Mouse (Mus musculus) heart, adult 18-20 months (tissue): Measurements from ENCODE around the gene Haus2. TPM values are rescaled to one million over a fixed set of nuclear protein-coding genes. Genes with fewer than 3 reads are reported as not detected.
"Not testable (repeated sequence)": the region's sequence is repeated elsewhere in the genome, so short reads cannot be mapped to it uniquely, and the experiment has no call there.

Source experiments
- DNase-seq, 2 experiments: peaks; one replicate each; pipeline ENCODE4 v3.0.0; 2021 to 2022; ENCODE audit warnings: mixed read lengths in 1 of 2
- long read RNA-seq, 2 experiments: library from polyadenylated mRNA; stranded (forward); transcript quantifications; one replicate each; pipeline ENCODE4 v2.0.0; 2021
- total RNA-seq, 2 experiments: library from RNA; stranded (reverse); gene quantifications; 2 replicates each; pipeline ENCODE4 v1.2.3; 2021

The Haus2 gene
- 10 to 100 TPM in 1 of 2 experiments, 1 to 10 TPM in 1; 9.9 to 11.5 TPM for total RNA-seq
- long read RNA-seq, experiment 1, transcript Haus2-203 (6 exons, 3,154 nt): major isoform, 5 of 7 reads
- long read RNA-seq, experiment 1, partial matches to known transcripts: 0 of 7 reads
- long read RNA-seq, experiment 1, other reads (novel, unspliced or antisense): 1 of 7 reads
- long read RNA-seq, experiment 2, partial matches to known transcripts: 0 of 3 reads
- long read RNA-seq, experiment 2, other reads (novel, unspliced or antisense): 0 of 3 reads

- DNase-seq: peak; percentile 92 to 94
Measured at GRCm38 (mm10) chr2:120608830-120609723, at the start of gene Haus2, which contains the start of gene Lrrc57. Haus2 (plus strand) TSS chr2:120609383. Lrrc57 (minus strand) TSS chr2:120609520.

- DNase-seq: no peak
Measured at GRCm38 (mm10) chr2:120561524-120561923, 47.7 kb upstream of the Haus2 start.

GRCm38 (mm10) chr2:120562859-120563234 is 46.3 kb upstream of the Haus2 start:
- DNase-seq: no peak

GRCm38 (mm10) chr2:120563235-120563990 is 45.8 kb upstream of the Haus2 start, which contains the start of gene Zfp106:
Zfp106 (minus strand) TSS chr2:120563843.
- DNase-seq: peak; percentile 92 to 93

- DNase-seq: not testable (repeated sequence)
Measured at GRCm38 (mm10) chr2:120564548-120565188, 44.5 kb upstream of the Haus2 start.

GRCm38 (mm10) chr2:120565363-120565762 is 43.8 kb upstream of the Haus2 start:
- no peak for DNase-seq

- DNase-seq: peak; percentile 95 to 98
Measured at GRCm38 (mm10) chr2:120566886-120567797, 42.0 kb upstream of the Haus2 start, which contains the start of gene Snap23. Snap23 (plus strand) TSS chr2:120567671.

- DNase-seq: no peak
Measured at GRCm38 (mm10) chr2:120567798-120568320, 41.3 kb upstream of the Haus2 start.

GRCm38 (mm10) chr2:120571081-120571480 is 38.1 kb upstream of the Haus2 start:
- no peak for DNase-seq

GRCm38 (mm10) chr2:120572161-120572560 is 37.0 kb upstream of the Haus2 start:
- not testable (repeated sequence) for DNase-seq

GRCm38 (mm10) chr2:120575121-120575520 is 34.1 kb upstream of the Haus2 start:
- no peak for DNase-seq

- DNase-seq: no peak
Measured at GRCm38 (mm10) chr2:120575978-120576377, 33.2 kb upstream of the Haus2 start.

- DNase-seq: no peak
Measured at GRCm38 (mm10) chr2:120577799-120578198, 31.4 kb upstream of the Haus2 start.

GRCm38 (mm10) chr2:120578286-120578685 is 30.9 kb upstream of the Haus2 start:
- peak in 1 of 2 experiments; percentile 59 for DNase-seq

GRCm38 (mm10) chr2:120589759-120590158 is 19.4 kb upstream of the Haus2 start:
- no peak for DNase-seq

GRCm38 (mm10) chr2:120592227-120592626 is 17.0 kb upstream of the Haus2 start:
- no peak for DNase-seq

- no peak for DNase-seq
Measured at GRCm38 (mm10) chr2:120597734-120598133, 11.4 kb upstream of the Haus2 start.

GRCm38 (mm10) chr2:120599506-120599905 is 9.7 kb upstream of the Haus2 start:
- no peak for DNase-seq

- DNase-seq: no peak
Measured at GRCm38 (mm10) chr2:120606021-120606690, 3.0 kb upstream of the Haus2 start.
